Mouse (Mus musculus) lung, adult 2 months (tissue): Measurements from ENCODE around the gene Cd83.

Experiments
- CTCF ChIP-seq: fragments of 200-500 bp; IDR thresholded peaks from 2 replicates; pipeline ENCODE4 v1.5.1; 2011; ENCODE audit warnings: mild to moderate bottlenecking, low read length, control low read depth; ENCODE audit not compliant: insufficient read depth
- POLR2A ChIP-seq: fragments of 200-500 bp; IDR thresholded peaks from 2 replicates; pipeline ENCODE4 v1.6.1; 2011; ENCODE audit warnings: low read depth, mild to moderate bottlenecking, control low read depth, low read length, borderline replicate concordance; ENCODE audit errors: extremely low read depth

- TF ChIP-seq CTCF (no peak), POLR2A (no peak)
Measured at GRCm38 (mm10) chr13:43778971-43779370, 5.6 kb upstream of the Cd83 start.
